Mouse (Mus musculus): ENCODE measurements around the gene Fgf13.

- TF ChIP-seq CTCF (IDR thresholded peaks at IDR 0.05; ENCODE audit: control insufficient read depth, insufficient read depth, low read length) (no peak), POLR2A (IDR thresholded peaks at IDR 0.05; ENCODE audit: borderline replicate concordance, control insufficient read depth, low read depth, low read length) (no peak)
These were observed 401.1 kb downstream of the Fgf13 start for GRCm38 (mm10) chrX:59166763-59167162.
